Mouse (Mus musculus) heart, embryonic 16.5 days (tissue): Measurements from ENCODE around the gene Mybbp1a. TPM values are rescaled to one million over a fixed set of nuclear protein-coding genes. Genes with fewer than 3 reads are reported as not detected.

ENCODE experiments used
- ATAC-seq: fragments of 200-750 bp; cut with Nextera tagmentation; replicated peaks from 2 replicates; pipeline ENCODE4 v1.8.0; 2017; ENCODE audit warnings: moderate number of reproducible peaks; ENCODE audit not compliant: insufficient read depth, low FRiP score; ENCODE audit errors: extremely low read depth
- H3K27ac ChIP-seq: fragments of 300-500 bp; sonication (generic); 2 replicates; pipeline ENCODE4 v1.5.1; 2014; ENCODE audit warnings: mild to moderate bottlenecking, low read length, control low read depth, moderate library complexity
- H3K27me3 ChIP-seq: fragments of 300-500 bp; sonication (generic); 2 replicates; pipeline ENCODE4 v1.6.1; 2014; ENCODE audit warnings: low read length, mixed read lengths; ENCODE audit not compliant: control insufficient read depth, insufficient read depth
- H3K36me3 ChIP-seq: fragments of 300-500 bp; sonication (generic); 2 replicates; pipeline ENCODE4 v1.6.1; 2014; ENCODE audit not compliant: control insufficient read depth, insufficient read depth
- H3K4me1 ChIP-seq: fragments of 300-500 bp; sonication (generic); 2 replicates; pipeline ENCODE4 v1.6.1; 2014; ENCODE audit warnings: low read length, mixed read lengths; ENCODE audit not compliant: control insufficient read depth, insufficient read depth
- H3K4me2 ChIP-seq: fragments of 300-500 bp; sonication (generic); 2 replicates; pipeline ENCODE4 v1.6.1; 2014; ENCODE audit warnings: low read depth, mild to moderate bottlenecking, control low read depth, low read length
- H3K4me3 ChIP-seq: fragments of 300-500 bp; sonication (generic); 2 replicates; pipeline ENCODE4 v1.5.1; 2014; ENCODE audit warnings: mild to moderate bottlenecking, control low read depth, low read length
- H3K9ac ChIP-seq: fragments of 300-500 bp; sonication (generic); 2 replicates; pipeline ENCODE4 v1.6.1; 2014; ENCODE audit warnings: low read length, control low read depth
- H3K9me3 ChIP-seq: fragments of 300-500 bp; sonication (generic); replicated peaks from 2 replicates; pipeline ENCODE4 v1.6.1; 2016; ENCODE audit warnings: low read length; ENCODE audit not compliant: control insufficient read depth
- WGBS: fragments of 180-500 bp; shearing (Covaris S2); extraction: QIAGEN DNeasy Blood & Tissue Kit; methylation state at CpG from one replicate; pipeline ENCODE4 v1.1.7; 2014; 5-methylcytosine and 5-hydroxymethylcytosine counted together
- polyA plus RNA-seq: library from polyadenylated mRNA; unstranded; fragments of >200 nt; fragmentation: Nextera tagmentation; extraction: Ambion mirVana; gene quantifications from 2 replicates; pipeline ENCODE4 v1.2.1, GENCODE M21; 2015

Gene Mybbp1a
- polyA plus RNA-seq, 1 experiment from 2014 or later: 70.2 TPM

DNA sequence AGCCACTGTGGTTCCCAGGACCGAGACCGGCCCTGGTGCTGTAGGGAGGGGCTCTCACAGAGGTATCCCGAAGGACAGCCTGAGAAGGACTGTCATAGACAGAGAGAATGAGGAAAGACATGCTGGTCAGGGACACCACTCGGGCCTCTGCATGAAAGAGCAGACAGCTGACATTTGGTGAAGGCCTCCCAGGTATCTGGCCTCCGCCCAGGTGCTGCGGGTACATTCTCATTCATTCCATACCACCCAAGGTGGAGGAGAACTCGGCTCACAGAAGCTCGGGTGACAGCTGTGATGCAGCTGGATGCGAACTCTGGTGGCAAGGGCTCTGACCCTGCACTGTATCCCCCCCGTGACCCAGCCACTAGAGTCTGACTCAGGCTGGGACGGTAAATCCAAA is 44.8 kb downstream of the Mybbp1a start:
- Histone ChIP-seq H3K4me2 (no peak overlapping the region), H3K36me3 (no peaks in the 10 kb centered on the region), H3K9me3 (no peaks in the 10 kb centered on the region), H3K27ac (no peak overlapping the region), H3K4me3 (no peak overlapping the region), H3K9ac (no peak overlapping the region), H3K27me3 (peaks cover 30% of the 10 kb centered on the region), H3K4me1 (peaks cover 19% of the 10 kb centered on the region)
- 74% methylated on average over 11 of the region's 11 CpGs for WGBS
- no peak for ATAC-seq

DNA sequence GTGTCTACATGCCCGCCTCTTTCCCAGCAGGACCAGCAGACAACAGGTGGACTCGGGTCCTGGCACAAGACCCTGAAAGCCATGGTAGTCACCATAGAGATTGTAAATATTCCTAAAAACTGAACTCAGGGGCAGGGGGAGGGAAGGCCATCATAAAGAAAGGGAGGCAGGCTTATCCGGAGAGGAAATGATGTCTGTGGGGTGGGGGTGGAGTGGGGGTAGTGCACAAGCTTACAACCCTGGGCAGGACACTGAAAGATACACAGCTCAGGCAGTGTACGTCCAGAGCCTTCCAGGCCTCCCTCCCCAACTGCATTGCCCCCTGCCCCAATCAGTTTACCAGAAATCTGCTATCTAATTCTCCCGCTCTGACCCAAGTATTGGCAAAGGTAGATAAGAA is 46.0 kb downstream of the Mybbp1a start:
- Histone ChIP-seq H3K27me3 (peaks cover 30% of the 10 kb centered on the region), H3K36me3 (no peaks in the 10 kb centered on the region), H3K4me1 (peaks cover 15% of the 10 kb centered on the region), H3K9me3 (no peaks in the 10 kb centered on the region), H3K4me3 (no peak overlapping the region), H3K27ac (no peak overlapping the region), H3K9ac (no peak overlapping the region), H3K4me2 (peak overlapping the region; percentile 81)
- 57% methylated on average over 5 of the region's 5 CpGs for WGBS
- no peak for ATAC-seq

GRCm38 (mm10) chr11:72487739-72488138 is 46.6 kb downstream of the Mybbp1a start:
- peak overlapping the region; percentile 58; the same call in 1 of the 2 replicates for H3K4me3 ChIP-seq
- H3K36me3 ChIP-seq: no peaks in the 10 kb centered on the region
- peaks cover 13% of the 10 kb centered on the region for H3K4me1 ChIP-seq
- 0 out of 2 replicates have a peak overlapping the region, but pooled peaks have one; percentile 10 for H3K27ac ChIP-seq
- peak overlapping the region; percentile 81 for H3K4me2 ChIP-seq
- peaks cover 30% of the 10 kb centered on the region for H3K27me3 ChIP-seq
- no peaks in the 10 kb centered on the region for H3K9me3 ChIP-seq
- no peak for ATAC-seq
- H3K9ac ChIP-seq: no peak overlapping the region
- WGBS: 88% methylated on average over 2 of the region's 2 CpGs

DNA sequence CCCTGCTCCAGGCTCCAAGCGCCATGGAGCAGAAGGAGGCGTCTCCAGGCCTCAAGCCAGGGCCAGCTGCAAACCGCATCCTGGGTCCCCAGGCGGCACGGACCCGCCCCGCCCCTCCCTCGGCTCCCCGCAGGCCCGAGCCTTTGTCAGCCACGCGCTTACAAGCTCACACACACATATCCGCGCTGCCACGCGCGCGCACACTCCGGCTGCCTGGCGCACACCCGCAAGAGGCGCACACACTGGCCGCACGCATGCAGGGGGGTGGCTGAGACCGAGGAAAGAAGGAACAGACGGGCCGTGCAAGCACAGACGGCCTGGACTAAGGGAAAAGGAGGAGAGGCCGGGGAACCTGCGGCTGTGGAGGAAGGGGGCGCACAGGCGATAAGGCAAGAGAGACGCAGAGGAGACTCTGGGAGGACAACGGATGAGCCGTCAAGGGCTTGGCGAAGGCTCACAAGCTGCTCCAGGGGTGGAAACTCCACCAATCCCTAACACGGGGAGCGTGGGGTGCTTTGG is 47.7 kb downstream of the Mybbp1a start:
- Histone ChIP-seq H3K4me3 (peak overlapping the region; percentile 58), H3K27me3 (peaks cover 33% of the 10 kb centered on the region), H3K9me3 (no peaks in the 10 kb centered on the region), H3K27ac (peak overlapping the region; percentile 31; the same call in 1 of the 2 replicates), H3K9ac (peak overlapping the region; percentile 73), H3K36me3 (no peaks in the 10 kb centered on the region), H3K4me2 (peak overlapping the region; percentile 81), H3K4me1 (peaks cover 13% of the 10 kb centered on the region)
- WGBS: under 1% methylated on average over 38 of the region's 38 CpGs
- no peak for ATAC-seq

DNA sequence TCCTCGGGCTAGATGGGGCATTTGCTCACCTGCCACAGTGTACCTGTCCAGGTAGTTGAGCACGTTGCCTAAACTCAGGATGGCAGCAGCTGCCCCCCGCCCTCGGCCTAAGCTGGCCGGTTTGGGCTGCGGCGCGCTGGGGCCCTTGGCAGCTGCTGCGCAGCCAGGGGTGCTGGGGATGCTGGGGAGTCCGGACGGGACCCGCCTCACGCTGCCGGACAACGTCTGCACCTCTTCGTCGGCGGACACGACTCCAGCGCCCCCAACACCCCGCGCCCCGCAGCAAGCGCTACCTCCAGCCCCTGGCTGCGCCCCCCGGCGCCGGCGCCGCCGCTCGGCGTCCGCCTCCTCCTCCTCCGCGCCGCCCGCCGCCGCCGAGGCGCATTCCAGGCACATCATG is 48.2 kb downstream of the Mybbp1a start:
- no peaks in the 10 kb centered on the region for H3K9me3 ChIP-seq
- no peak overlapping the region for H3K27ac ChIP-seq
- peaks cover 13% of the 10 kb centered on the region for H3K4me1 ChIP-seq
- peak overlapping the region; percentile 73 for H3K9ac ChIP-seq
- 0 out of 2 replicates have a peak, but pooled peaks have one; percentile 2 for ATAC-seq
- 0% methylated on average over 32 of the region's 42 CpGs for WGBS
- H3K4me2 ChIP-seq: peak overlapping the region; percentile 81
- peak overlapping the region; percentile 58 for H3K4me3 ChIP-seq
- peaks cover 33% of the 10 kb centered on the region for H3K27me3 ChIP-seq
- H3K36me3 ChIP-seq: no peaks in the 10 kb centered on the region

- Histone ChIP-seq H3K4me2 (peak within 1 kb of the TSS; percentile 81), H3K4me3 (peak within 1 kb of the TSS; percentile 58), H3K36me3 (no peaks in the 10 kb centered on the region), H3K9me3 (no peaks in the 10 kb centered on the region), H3K27ac (peak within 1 kb of the TSS; percentile 31; the same call in 1 of the 2 replicates), H3K9ac (peak within 1 kb of the TSS; percentile 73), H3K27me3 (peaks cover 33% of the 10 kb centered on the region), H3K4me1 (peaks cover 13% of the 10 kb centered on the region)
- peak; percentile 94 for ATAC-seq
- whole genome bisulfite sequencing: 0% methylated on average over 40 of the region's 42 CpGs
These were observed 48.7 kb downstream of the Mybbp1a start, which contains the start of gene Spns2 for GRCm38 (mm10) chr11:72489881-72490301. Spns2 (minus strand) TSS chr11:72489904.

DNA sequence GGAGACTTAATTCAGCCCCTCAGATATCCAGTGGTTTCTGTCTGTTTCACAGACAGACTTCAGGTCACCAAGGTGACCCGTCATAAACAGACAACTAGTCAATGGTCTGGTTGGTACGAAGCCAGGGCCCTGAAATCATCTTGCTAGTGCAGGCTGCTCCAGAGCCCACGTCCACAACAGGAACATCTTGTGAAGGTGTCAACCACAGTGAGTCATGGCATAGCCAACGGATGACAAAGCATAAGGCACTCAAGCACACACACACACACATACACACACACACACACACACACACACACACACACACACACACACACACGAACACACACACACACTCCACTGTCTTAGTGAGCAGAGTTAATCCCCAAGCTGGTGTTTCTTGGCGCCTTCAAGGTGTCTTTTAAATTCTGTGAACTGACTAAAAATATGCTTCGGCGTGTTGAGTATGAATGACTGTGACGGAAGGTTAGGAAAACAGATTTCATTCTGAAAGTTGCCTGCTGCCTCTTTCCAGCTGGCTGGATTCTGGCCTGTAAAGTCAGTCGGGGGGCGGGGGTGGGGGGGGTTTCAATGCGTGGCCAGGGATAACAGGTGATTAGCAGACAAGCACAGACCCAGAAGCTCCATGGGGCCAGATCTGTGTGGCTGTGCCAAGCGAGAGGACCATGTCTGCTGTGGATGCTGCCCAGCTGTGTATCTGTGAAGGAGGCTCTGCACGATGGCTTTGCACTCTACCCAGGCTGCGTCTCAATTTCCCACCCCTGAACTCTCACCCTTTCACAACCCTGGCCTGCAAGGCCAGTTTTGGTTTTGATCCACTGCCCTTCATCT is 50.2 kb downstream of the Mybbp1a start:
- 61% methylated on average over 15 of the region's 15 CpGs for WGBS

DNA sequence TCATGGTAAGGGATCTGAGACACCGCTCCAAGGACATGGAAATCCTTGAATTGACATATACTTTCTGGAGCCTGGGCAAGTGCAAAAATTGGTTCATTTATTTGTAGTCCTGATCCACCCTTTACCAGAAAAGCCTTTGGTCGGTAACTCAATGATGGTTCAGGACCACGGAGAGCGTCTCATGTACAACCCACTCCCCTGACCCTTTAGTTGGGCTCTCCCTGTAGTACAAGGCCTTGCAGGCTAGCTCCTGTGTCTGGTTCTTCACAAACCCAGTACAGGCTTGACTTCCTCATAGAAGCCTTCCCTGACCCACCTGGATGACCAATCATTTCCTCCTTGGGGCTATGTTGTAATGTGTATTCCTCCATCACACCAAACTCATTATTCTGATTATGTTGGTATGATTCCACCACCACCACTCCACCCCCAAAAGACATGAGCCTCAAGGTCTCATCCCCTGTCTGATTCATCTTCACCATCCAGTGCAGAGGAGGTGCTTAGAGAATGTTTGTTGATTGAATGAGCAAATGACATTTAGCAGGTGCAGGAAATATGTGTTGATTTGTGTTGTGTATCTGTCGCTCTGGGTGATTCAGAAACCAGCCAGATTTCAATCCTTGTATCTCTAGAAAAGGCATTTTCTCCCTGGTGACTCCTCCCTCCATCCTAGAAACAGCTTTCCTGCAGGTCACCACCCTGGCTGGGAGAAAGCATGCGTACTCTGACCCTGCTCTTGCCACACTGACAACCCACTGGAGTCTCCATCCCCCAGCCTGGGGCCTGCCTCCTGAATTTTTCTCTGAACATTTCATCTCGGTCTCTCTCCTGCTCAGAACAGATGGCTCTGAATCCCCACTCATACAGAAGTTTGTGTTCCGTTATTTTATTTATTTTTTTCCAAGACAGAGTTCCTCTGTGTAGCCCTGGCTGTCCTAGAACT is 53.2 kb downstream of the Mybbp1a start:
- no peak overlapping the region for H3K4me2 ChIP-seq
- peaks cover 10% of the 10 kb centered on the region for H3K27me3 ChIP-seq
- no peak overlapping the region for H3K4me3 ChIP-seq
- ATAC-seq: no peak
- no peaks in the 10 kb centered on the region for H3K9me3 ChIP-seq
- no peak overlapping the region for H3K9ac ChIP-seq
- H3K36me3 ChIP-seq: no peaks in the 10 kb centered on the region
- H3K4me1 ChIP-seq: peaks cover 4% of the 10 kb centered on the region
- no peak overlapping the region for H3K27ac ChIP-seq
- WGBS: 42% methylated on average over 8 of the region's 8 CpGs

More for the DNA sequence above, 50.2 kb downstream of the Mybbp1a start:
- H3K36me3 ChIP-seq: no peaks in the 10 kb centered on the region
- no peak overlapping the region for H3K9ac ChIP-seq
- no peak overlapping the region for H3K4me3 ChIP-seq
- H3K9me3 ChIP-seq: no peaks in the 10 kb centered on the region
- H3K4me2 ChIP-seq: no peak overlapping the region
- H3K4me1 ChIP-seq: peaks cover 13% of the 10 kb centered on the region
- H3K27me3 ChIP-seq: peaks cover 30% of the 10 kb centered on the region
- ATAC-seq: no peak
- no peak overlapping the region for H3K27ac ChIP-seq
